Mouse (Mus musculus) layer of hippocampus, adult 2 months (tissue): ENCODE results near the gene Gm5155. TPM values are rescaled to one million over a fixed set of nuclear protein-coding genes. Genes with fewer than 3 reads are reported as not detected.
"Not testable (repeated sequence)": the region's sequence is repeated elsewhere in the genome, so short reads cannot be mapped to it uniquely, and the experiment has no call there.

Experiments
- DNase-seq, 2 experiments: peaks; one replicate each; pipeline ENCODE4 v3.0.0; 2022; ENCODE audit warnings: low spot score in 2 of 2
- H3K27ac ChIP-seq: fragments of 200-600 bp; 2 replicates; pipeline ENCODE4 v1.8.1; 2022
- H3K4me3 ChIP-seq: fragments of 200-600 bp; 2 replicates; pipeline ENCODE4 v1.8.1; 2022; ENCODE audit warnings: mild to moderate bottlenecking
- CTCF ChIP-seq: fragments of 200-600 bp; conservative IDR thresholded peaks from 2 replicates; pipeline ENCODE4 v1.8.1; 2022; ENCODE audit warnings: antibody characterized with exemption, mild to moderate bottlenecking, moderate library complexity
- long read RNA-seq, 2 experiments: library from polyadenylated mRNA; stranded (forward); transcript quantifications; one replicate each; pipeline ENCODE4 v2.0.0; 2021; ENCODE audit warnings: borderline mapping rate in 2 of 2
- total RNA-seq, 2 experiments: library from RNA; stranded (reverse); gene quantifications; 2 replicates each; pipeline ENCODE4 v1.2.3; 2021

Gene Gm5155
- not detected for total RNA-seq
- long read RNA-seq, experiment 1 = 0 reads
- long read RNA-seq, experiment 2 = 0 reads

DNA sequence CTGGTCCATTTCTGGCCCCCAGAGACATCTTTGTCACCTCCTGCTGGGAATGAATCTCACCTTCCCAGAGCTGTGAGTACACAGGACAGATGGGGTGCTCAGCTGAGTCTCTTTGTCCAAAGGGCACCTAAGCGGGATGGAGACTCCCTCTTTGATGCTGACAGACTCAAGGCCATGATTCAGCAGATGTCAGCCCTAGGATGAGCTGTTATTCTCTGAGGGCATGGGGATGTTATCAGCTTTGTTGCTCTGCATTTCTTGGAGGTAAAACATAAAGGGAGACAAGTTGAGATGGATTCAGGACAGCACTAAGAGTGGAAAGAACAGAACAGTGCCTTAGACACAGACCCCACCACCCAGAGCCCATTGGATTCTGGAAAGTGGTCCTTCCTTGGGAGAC is at the start of gene Gm5155:
Gene Gm5155 (plus strand): TSS at position 301 of the 400 bp plus-strand sequence.
- TF ChIP-seq CTCF = no peak
- Histone ChIP-seq H3K27ac (no peak within 1 kb of the TSS), H3K4me3 (no peak within 1 kb of the TSS)
- DNase-seq = no peak

DNA sequence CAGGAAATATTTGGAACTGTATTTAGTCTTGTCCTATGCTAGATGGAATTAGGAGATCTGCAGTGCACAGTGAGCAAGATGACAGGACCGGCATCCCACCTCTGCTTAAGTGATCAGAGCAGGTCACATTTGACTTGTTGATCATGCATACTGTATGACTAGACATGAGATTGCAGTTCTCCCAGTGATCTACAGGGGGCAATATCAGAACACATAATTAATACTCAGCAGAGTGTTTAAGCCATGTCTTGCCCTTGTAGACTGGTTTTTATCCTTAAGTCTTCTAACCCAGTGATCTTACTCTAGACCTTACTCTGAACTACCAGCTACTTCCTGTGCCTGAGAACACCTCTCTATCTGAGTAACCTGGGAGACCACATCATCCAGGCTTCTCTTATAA is 791 bp upstream of the Gm5155 start:
- DNase-seq = no peak
- Histone ChIP-seq H3K4me3 (no peak overlapping the region), H3K27ac (no peak overlapping the region)
- TF ChIP-seq CTCF = no peak

DNA sequence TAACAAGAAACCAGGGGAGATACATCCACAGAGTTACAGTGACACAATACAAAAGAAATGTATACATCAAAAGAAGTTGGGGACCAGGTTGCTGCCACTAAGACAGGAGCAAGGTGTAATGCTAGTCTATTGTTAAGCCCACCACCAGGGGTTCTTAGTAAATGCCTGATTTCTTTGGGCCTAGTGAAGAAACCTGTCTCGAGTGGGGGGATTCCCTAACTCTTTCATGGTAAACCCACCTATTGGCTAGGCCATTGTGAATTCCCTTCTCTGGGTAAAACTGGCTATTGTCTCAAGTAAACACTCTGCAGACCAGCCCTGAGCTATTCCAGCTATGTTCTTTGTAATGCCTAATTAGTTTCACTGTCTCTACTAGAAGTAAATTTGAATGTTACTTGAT is 23.8 kb downstream of the Gm5155 start:
- H3K4me3 ChIP-seq, H3K27ac ChIP-seq, DNase-seq: not testable (repeated sequence)

DNA sequence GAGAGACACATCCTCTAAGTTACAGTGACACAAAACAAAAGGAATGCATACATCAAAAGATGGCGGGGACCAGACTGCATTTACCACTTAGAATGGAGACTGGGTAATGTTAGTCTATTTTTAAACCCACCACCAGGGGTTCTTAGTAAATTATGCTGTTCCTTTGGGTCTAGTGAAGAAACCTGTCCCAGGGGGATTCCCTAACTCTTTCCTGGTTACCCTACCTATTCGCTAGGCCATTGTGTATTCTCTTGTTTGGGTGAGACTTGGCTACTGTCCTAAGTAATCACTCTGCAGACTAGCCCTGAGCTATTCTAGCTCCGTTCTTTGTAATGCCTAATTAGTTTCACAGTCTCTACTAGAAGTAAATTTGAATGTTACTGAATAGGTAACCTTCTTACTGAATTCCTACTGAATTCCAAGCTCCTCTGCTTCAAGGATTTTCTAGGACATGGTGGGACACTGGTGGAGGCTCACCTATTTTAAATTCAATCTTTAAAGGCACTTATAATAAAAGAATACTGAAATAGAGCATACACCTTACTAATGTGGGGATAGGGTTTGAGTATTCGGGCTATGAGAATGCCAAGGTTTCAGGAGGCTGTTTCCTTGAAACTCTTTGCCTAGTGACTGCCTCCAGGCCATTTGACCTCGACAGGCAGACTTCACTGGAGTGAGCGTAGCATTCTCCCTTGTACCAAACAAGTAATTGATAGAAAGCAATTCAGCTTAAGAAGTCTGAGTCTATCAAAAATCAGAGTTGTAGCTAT is 31.8 kb downstream of the Gm5155 start:
- DNase-seq = no peak
- TF ChIP-seq CTCF = no peak
- no peak overlapping the region for H3K4me3 ChIP-seq
- H3K27ac ChIP-seq = no peak overlapping the region

Other genes starting within 250 kb of the Gm5155 start
- not detected for gene Ceacam5, start 158.5 kb upstream of the Gm5155 start, total RNA-seq
- not detected for gene Ceacam14, start 59.1 kb upstream of the Gm5155 start, total RNA-seq
- gene Ceacam11, start 100.4 kb downstream of the Gm5155 start, total RNA-seq = not detected
- gene Ceacam13, start 138.1 kb downstream of the Gm5155 start, total RNA-seq = not detected
- gene Ceacam12, start 194.2 kb downstream of the Gm5155 start, total RNA-seq = not detected